Mouse (Mus musculus) c-Kit-positive CD71-negative TER-119-negative erythroid progenitor cells, embryonic 14.5 days (primary cell): ENCODE data around the gene Commd2.

Experiments used
- DNase-seq: peaks from one replicate; pipeline ENCODE4 v3.0.0-alpha.2; 2013; ENCODE audit warnings: low read depth

The Commd2 gene

DNA sequence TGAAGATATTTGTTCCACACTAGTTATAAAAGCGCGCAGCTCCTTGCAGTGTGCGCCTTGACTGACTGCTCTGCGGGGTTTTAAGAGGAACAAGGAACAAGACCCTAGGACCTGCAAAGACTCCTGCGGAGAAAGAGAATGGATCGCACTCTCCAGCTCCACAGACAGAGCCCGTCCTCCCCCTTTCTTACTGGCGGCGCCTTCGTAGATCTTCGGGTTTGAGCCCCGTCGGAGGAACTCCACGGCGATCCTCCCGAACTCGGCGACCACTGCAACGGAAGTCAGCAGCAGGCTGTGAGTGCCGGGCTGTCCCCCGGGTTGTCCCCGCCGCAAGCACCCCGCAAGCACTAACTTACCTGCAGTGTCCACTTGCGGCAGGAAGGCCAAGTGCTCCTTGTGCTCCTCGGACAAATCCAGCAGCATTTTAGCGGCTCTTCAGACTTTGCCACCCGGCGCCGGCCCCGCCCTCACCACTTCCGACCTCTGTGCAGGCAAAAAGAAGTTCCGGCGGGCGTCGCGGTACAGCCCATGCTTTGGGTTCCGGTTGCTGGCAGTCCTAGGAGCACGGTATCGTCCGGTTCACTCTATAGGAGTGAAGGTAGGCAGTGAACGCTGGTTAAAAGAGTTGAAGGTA lies at the start of gene Commd2:
Gene Commd2, minus strand, starts transcription at position 485 of the 634 bp plus-strand sequence.
- DNase-seq: peak; percentile 79

- no peak for DNase-seq
Measured at GRCm38 (mm10) chr3:57696779-57697178, 45.3 kb upstream of the Commd2 start.

DNA sequence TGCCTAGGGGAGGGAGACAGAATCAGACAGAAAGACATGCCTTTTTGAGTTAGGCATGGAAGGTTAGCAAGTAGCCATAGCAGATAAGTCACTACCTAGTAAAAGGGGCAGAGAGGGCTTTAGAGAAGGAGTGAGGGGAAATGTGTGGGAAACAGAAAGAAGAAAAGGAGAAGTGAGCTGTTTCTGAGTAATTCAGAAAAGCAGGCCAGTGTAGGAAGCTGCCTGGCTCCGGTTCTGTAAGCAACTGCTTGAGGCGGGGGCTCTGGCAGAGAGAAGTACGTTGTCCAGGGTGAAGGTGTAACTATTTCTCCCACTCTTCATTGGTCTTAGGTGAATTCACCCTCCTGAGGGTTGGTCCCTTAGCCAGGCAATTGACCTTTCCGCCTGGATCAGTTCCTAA lies 44.7 kb upstream of the Commd2 start:
- DNase-seq: no peak

DNA sequence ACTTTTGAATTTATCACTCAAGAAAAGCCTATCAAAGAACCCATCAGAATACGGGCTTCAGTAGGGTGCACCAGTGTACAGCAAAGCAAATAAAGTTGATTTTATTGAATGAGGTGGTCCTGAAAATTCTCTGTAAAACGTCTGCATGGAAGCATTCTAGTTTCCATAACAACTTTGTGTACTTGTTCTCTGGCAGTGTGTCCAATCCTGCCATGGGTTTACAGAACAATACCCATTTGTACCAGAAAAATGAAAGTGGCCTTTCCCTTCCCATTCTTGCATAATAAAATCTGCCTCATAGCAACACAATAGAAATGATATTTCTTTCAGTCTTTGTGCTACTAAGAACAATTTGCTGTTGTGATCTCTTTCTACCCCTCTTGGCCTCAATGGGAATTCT lies 41.2 kb upstream of the Commd2 start, which contains the start of gene Ankub1:
Gene Ankub1, minus strand, starts transcription at position 81 of the 400 bp plus-strand sequence.
- DNase-seq: no peak

GRCm38 (mm10) chr3:57691772-57692171 lies 40.3 kb upstream of the Commd2 start:
- DNase-seq: no peak

DNA sequence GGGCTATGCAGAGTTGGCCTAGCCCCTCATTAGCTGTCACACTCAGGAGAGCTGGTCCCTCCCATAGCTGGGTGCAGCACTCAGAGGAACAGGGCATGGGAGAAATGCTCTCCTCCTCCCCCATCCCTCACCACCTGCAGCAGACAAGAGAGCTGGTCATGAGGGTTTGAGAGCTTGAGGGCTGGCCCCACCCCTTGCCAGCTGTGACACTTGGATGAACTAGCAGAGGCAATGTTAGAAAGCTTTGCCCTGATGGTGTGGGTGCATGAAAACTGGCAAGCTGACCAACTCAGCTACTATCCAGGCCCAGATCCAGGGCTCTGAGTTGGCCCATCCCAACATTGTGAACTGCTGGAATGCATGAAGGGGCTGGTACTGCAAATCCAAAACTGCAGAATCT lies 26.3 kb upstream of the Commd2 start:
- no peak for DNase-seq

GRCm38 (mm10) chr3:57674075-57674474 lies 22.6 kb upstream of the Commd2 start:
- DNase-seq: no peak

- DNase-seq: peak; percentile 34
Measured at GRCm38 (mm10) chr3:57673586-57673985, 22.1 kb upstream of the Commd2 start.

GRCm38 (mm10) chr3:57667054-57667723 lies 15.7 kb upstream of the Commd2 start:
- peak; percentile 70 for DNase-seq

DNA sequence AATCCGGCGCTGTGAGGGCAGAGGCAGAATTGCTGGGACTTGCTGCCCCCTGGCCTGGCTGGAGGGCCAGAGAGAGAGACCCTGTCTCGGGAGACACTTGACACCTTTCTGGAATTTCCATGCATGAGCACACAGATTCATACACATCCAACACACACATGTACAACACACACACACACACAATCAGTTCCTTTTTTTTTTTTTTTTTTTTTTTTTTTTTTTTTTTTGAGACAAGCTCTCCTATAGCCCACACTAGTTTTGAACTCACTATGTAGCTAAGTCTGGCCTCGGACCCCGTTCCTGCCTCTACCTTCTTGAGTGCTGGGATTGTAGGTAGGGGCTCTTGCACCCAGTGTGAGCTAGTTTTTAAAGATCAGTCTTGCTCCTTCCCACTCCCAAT lies 14.4 kb upstream of the Commd2 start:
- DNase-seq: no peak

- DNase-seq: no peak
Measured at GRCm38 (mm10) chr3:57664682-57665081, 13.2 kb upstream of the Commd2 start.

- peak; percentile 57 for DNase-seq
Measured at GRCm38 (mm10) chr3:57663731-57664130, 12.2 kb upstream of the Commd2 start.

- no peak for DNase-seq
Measured at GRCm38 (mm10) chr3:57658608-57659007, 7.1 kb upstream of the Commd2 start.

DNA sequence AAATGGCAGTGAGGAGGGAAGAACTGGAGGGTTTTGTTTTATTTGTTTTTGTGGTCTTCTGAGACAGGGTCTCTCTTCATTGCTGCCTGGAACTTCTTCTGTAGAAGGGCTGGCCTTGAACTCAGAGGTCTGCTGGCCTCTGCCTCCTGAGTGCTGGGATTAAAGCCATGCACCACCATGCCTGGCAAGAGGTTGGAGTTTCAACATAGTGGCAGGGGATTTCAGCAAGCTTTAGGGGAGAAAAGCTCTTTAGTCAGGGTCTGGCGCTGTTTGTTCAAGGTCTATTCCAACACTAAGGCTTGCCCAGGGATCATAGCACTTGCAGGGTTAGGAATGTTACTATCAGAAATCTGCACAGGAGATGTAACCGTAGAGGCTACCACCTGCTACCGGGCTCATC lies 2.1 kb upstream of the Commd2 start:
- DNase-seq: no peak

DNA sequence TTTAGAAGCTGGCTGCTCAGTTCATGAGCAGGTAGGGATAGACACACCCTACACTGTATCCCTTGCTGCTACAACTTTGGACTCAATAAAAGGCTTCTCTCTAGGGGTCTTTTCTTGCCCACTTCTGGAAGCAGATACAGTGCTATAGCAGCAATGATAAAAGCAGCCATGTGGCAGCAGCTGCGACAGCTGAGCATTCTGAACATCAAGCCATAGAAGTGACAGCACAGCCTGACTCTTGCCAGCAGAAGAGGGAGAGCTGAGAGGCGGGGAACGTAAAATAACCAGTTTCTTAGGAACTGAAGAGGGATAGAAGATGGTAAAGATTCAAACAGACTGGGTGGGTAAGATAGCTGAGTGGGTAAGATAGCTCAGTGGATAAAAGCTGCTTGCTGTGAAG lies 970 bp upstream of the Commd2 start:
- no peak for DNase-seq

DNA sequence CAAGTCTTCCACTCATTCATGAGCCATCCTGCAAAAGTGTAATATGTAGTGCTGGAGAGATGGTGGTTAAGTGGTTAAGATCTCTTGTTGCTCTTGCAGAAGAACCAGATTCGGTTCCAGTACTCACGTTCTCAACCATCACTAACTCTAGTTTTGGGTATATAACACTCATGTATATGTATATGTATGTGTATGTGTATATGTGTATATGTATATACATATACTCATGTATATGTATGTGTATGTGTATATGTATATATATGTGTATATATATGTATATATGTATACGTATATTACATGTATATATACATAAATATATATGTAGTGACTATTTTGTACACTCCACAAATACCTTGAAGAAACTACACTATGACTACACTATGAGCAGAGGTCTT lies 347 bp upstream of the Commd2 start:
- DNase-seq: no peak

GRCm38 (mm10) chr3:57643191-57643590 lies 8.3 kb downstream of the Commd2 start:
- DNase-seq: no peak

- DNase-seq: no peak
Measured at GRCm38 (mm10) chr3:57637596-57637995, 13.9 kb downstream of the Commd2 start.

GRCm38 (mm10) chr3:57634763-57635487 lies 16.6 kb downstream of the Commd2 start:
- DNase-seq: no peak

DNA sequence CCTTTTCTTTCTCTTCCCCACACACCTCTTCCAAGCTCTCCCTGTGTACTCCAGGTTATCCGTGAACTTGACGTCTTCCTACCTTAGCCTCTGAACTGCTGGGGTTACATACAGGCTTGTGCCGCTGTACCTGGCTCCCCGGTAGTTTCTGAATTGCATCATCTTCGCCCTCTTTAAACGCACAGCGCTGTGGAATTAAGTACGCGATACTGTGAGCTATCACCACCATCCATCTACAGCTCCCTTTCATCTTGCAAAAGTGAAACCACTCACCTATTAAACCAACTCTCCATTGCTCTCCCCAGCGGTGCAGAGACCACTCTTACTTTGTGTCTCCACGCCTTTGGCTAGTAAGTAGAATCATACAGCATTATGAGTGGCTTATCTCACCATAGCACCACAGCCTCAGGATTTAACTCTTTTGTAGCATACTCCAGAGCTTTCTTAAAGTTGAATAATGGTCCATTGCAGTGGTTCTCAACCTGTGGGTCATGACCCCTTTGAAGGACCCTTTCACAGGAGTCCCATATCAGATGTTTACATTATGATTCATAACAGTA lies 24.5 kb downstream of the Commd2 start:
- DNase-seq: no peak

- peak; percentile 58 for DNase-seq
Measured at GRCm38 (mm10) chr3:57625275-57625997, 26.1 kb downstream of the Commd2 start.

GRCm38 (mm10) chr3:57619718-57620117 lies 31.8 kb downstream of the Commd2 start:
- no peak for DNase-seq
